Mouse (Mus musculus): Measurements from ENCODE around the gene Cavin1. TPM values are rescaled to one million over a fixed set of nuclear protein-coding genes. Genes with fewer than 3 reads are reported as not detected.
A peak's percentile ranks its signal among the peaks of the same experiment; 100 is the strongest.

Cavin1 gene
- polyA plus RNA-seq, 1 experiment = 0.23 TPM

GRCm38 (mm10) chr11:100948317-100948716 is 22.4 kb downstream of the Cavin1 start:
- TF ChIP-seq GATA1 (IDR thresholded peaks at IDR 0.05; ENCODE audit: low read length) = no peak
- H3K27me3 ChIP-seq (ENCODE audit: control insufficient read depth) = no peaks in the 10 kb centered on the region
- no peak overlapping the region for H3K4me3 ChIP-seq (replicated peaks)
- peaks cover 4% of the 10 kb centered on the region for H3K9me3 ChIP-seq (ENCODE audit: control insufficient read depth, low read length)
- no peaks in the 10 kb centered on the region for H3K36me3 ChIP-seq (ENCODE audit: control insufficient read depth)
- peaks cover 4% of the 10 kb centered on the region; the same call in 1 of the 2 replicates for H3K4me1 ChIP-seq (ENCODE audit: control insufficient read depth)

GRCm38 (mm10) chr11:100947548-100947947 is 23.1 kb downstream of the Cavin1 start:
- TF ChIP-seq TAL1 (IDR thresholded peaks at IDR 0.05; ENCODE audit: low read length) = no peak
- no peak for TF ChIP-seq GATA1 (IDR thresholded peaks at IDR 0.05; ENCODE audit: low read length)
- Histone ChIP-seq H3K27me3 (ENCODE audit: control insufficient read depth) (no peaks in the 10 kb centered on the region), H3K9me3 (ENCODE audit: control insufficient read depth, low read length) (peaks cover 4% of the 10 kb centered on the region), H3K36me3 (ENCODE audit: control insufficient read depth) (no peaks in the 10 kb centered on the region), H3K4me3 (replicated peaks) (no peak overlapping the region), H3K4me1 (ENCODE audit: control insufficient read depth) (peaks cover 4% of the 10 kb centered on the region; the same call in 1 of the 2 replicates)

GRCm38 (mm10) chr11:100946862-100947261 is 23.8 kb downstream of the Cavin1 start:
- Histone ChIP-seq H3K4me3 (replicated peaks) (no peak overlapping the region), H3K4me1 (ENCODE audit: control insufficient read depth) (peaks cover 3% of the 10 kb centered on the region; the same call in 1 of the 2 replicates), H3K36me3 (ENCODE audit: control insufficient read depth) (no peaks in the 10 kb centered on the region)

GRCm38 (mm10) chr11:100942388-100942787 is 28.3 kb downstream of the Cavin1 start:
- TF ChIP-seq GATA1 (IDR thresholded peaks at IDR 0.05; ENCODE audit: low read length) (no peak), TAL1 (IDR thresholded peaks at IDR 0.05; ENCODE audit: low read length) (no peak)
- H3K4me1 ChIP-seq (ENCODE audit: control insufficient read depth) = peaks cover 27% of the 10 kb centered on the region
- H3K4me3 ChIP-seq (replicated peaks) = no peak overlapping the region
- 0 out of 2 replicates have a peak, but pooled peaks cover 2% of the 10 kb centered on the region for H3K9me3 ChIP-seq (ENCODE audit: control insufficient read depth, low read length)
- no peaks in the 10 kb centered on the region for H3K27me3 ChIP-seq (ENCODE audit: control insufficient read depth)
- no peaks in the 10 kb centered on the region for H3K36me3 ChIP-seq (ENCODE audit: control insufficient read depth)

More at GRCm38 (mm10) chr11:100946862-100947261, 23.8 kb downstream of the Cavin1 start:
- no peaks in the 10 kb centered on the region for H3K27me3 ChIP-seq (ENCODE audit: control insufficient read depth)
- no peak for TF ChIP-seq TAL1 (IDR thresholded peaks at IDR 0.05; ENCODE audit: low read length)
- no peak for TF ChIP-seq GATA1 (IDR thresholded peaks at IDR 0.05; ENCODE audit: low read length)
- peaks cover 4% of the 10 kb centered on the region for H3K9me3 ChIP-seq (ENCODE audit: control insufficient read depth, low read length)

- no peaks in the 10 kb centered on the region for H3K9me3 ChIP-seq (ENCODE audit: control insufficient read depth, low read length)
- peaks cover 54% of the 10 kb centered on the region for H3K4me1 ChIP-seq (ENCODE audit: control insufficient read depth)
- TF ChIP-seq GATA1 (IDR thresholded peaks at IDR 0.05; ENCODE audit: low read length) (no peak), TAL1 (IDR thresholded peaks at IDR 0.05; ENCODE audit: low read length) (no peak)
- H3K27me3 ChIP-seq (ENCODE audit: control insufficient read depth) = no peaks in the 10 kb centered on the region
- peaks cover 4% of the 10 kb centered on the region; the same call in 1 of the 2 replicates for H3K36me3 ChIP-seq (ENCODE audit: control insufficient read depth)
- H3K4me3 ChIP-seq (replicated peaks) = peak within 1 kb of the TSS; percentile 96
These were observed 31.1 kb downstream of the Cavin1 start, which contains the start of gene Stat3 for GRCm38 (mm10) chr11:100939512-100940151. Gene Stat3 (minus strand): TSS chr11:100939540.

GRCm38 (mm10) chr11:100938711-100939511 is 31.8 kb downstream of the Cavin1 start:
- no peak for TF ChIP-seq TAL1 (IDR thresholded peaks at IDR 0.05; ENCODE audit: low read length)
- no peak for TF ChIP-seq GATA1 (IDR thresholded peaks at IDR 0.05; ENCODE audit: low read length)
- no peaks in the 10 kb centered on the region for H3K27me3 ChIP-seq (ENCODE audit: control insufficient read depth)
- H3K9me3 ChIP-seq (ENCODE audit: control insufficient read depth, low read length) = no peaks in the 10 kb centered on the region
- H3K4me1 ChIP-seq (ENCODE audit: control insufficient read depth) = peaks cover 59% of the 10 kb centered on the region
- H3K4me3 ChIP-seq (replicated peaks) = peak overlapping the region; percentile 96
- H3K36me3 ChIP-seq (ENCODE audit: control insufficient read depth) = peaks cover 7% of the 10 kb centered on the region

GRCm38 (mm10) chr11:100938112-100938511 is 32.6 kb downstream of the Cavin1 start:
- H3K4me1 ChIP-seq (ENCODE audit: control insufficient read depth) = peaks cover 65% of the 10 kb centered on the region

GRCm38 (mm10) chr11:100937295-100937694 is 33.4 kb downstream of the Cavin1 start:
- Histone ChIP-seq H3K27me3 (ENCODE audit: control insufficient read depth) (no peaks in the 10 kb centered on the region), H3K4me3 (replicated peaks) (peak overlapping the region; percentile 15), H3K36me3 (ENCODE audit: control insufficient read depth) (peaks cover 14% of the 10 kb centered on the region), H3K4me1 (ENCODE audit: control insufficient read depth) (peaks cover 67% of the 10 kb centered on the region), H3K9me3 (ENCODE audit: control insufficient read depth, low read length) (no peaks in the 10 kb centered on the region)
- TF ChIP-seq GATA1 (IDR thresholded peaks at IDR 0.05; ENCODE audit: low read length) (peak; percentile 47; the same call in 1 of the 2 replicates), TAL1 (IDR thresholded peaks at IDR 0.05; ENCODE audit: low read length) (no peak)

More at GRCm38 (mm10) chr11:100938112-100938511, 32.6 kb downstream of the Cavin1 start:
- Histone ChIP-seq H3K4me3 (replicated peaks) (peak overlapping the region; percentile 96), H3K27me3 (ENCODE audit: control insufficient read depth) (no peaks in the 10 kb centered on the region), H3K9me3 (ENCODE audit: control insufficient read depth, low read length) (no peaks in the 10 kb centered on the region), H3K36me3 (ENCODE audit: control insufficient read depth) (peaks cover 9% of the 10 kb centered on the region)
- TF ChIP-seq GATA1 (IDR thresholded peaks at IDR 0.05; ENCODE audit: low read length) = no peak
- no peak for TF ChIP-seq TAL1 (IDR thresholded peaks at IDR 0.05; ENCODE audit: low read length)

Measured in erythroblast, embryonic 14.5 days (primary cell).